8 mouse cellular contexts compared by ENCODE assay signal in the genomic region with DNA sequence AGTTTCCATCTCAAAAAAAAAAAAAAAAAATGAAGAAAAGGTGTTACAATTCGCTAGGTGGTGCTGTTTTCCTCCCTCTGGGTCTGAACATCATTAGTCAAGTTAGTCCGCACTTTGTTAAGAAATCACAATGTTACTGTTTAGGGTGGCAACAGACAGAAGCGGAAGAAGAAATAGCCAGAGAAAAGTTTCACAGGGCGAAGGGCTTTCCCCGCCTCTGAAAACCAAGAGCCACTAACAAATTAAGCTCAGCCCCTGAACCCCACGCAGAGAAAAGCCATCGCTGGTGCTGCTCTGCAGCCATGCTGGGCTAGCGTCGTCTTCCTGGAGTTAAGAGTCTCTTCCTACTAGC. TPM values are rescaled to one million over a fixed set of nuclear protein-coding genes. Genes with fewer than 3 reads are reported as not detected.
DNase-seq lines count a peak whose midpoint lies in the region; ATAC-seq and TF ChIP-seq lines count a peak whose summit lies in the region.

No protein-coding gene starts in this region.

- peak overlapping the region; percentile 73 for H3K4me2 ChIP-seq in neural tube, embryonic 14.5 days (ENCODE audit: low read depth, low read length)

- H3K27me3 ChIP-seq in neural tube, embryonic 14.5 days (ENCODE audit: control insufficient read depth, insufficient read depth, low read length) = peaks cover 2% of the 10 kb centered on the region; the same call in 1 of the 2 replicates

- 0 out of 2 replicates have a peak, but pooled peaks have one; percentile 20 for TF ChIP-seq POLR2A in lung, adult 2 months (IDR thresholded peaks at IDR 0.05; ENCODE audit: borderline replicate concordance, extremely low read depth, low read depth, low read length)

- peaks cover 31% of the 10 kb centered on the region for H3K4me1 ChIP-seq in lung, adult 2 months (ENCODE audit: control insufficient read depth, insufficient read depth, low read length)
- peaks cover 14% of the 10 kb centered on the region; the same call in 1 of the 2 replicates for H3K4me1 ChIP-seq in neural tube, embryonic 14.5 days (ENCODE audit: control insufficient read depth, insufficient read depth, low read length)

- no peak overlapping the region for H3K27ac ChIP-seq in neural tube, embryonic 14.5 days (ENCODE audit: low read depth, low read length)

- ATAC-seq in inflammation-experienced regulatory T-cells, adult 6 months = peak; percentile 59
- ATAC-seq in neural tube, embryonic 14.5 days (ENCODE audit: low read depth) = no peak

- H3K9ac ChIP-seq in neural tube, embryonic 14.5 days (replicated peaks; ENCODE audit: low read depth, low read length) = 0 out of 2 replicates have a peak overlapping the region, but pooled peaks have one; percentile 28

- under 1% methylated on average over 9 of the region's 9 CpGs for WGBS in lung, adult 2 months
- 3% methylated on average over 9 of the region's 9 CpGs for WGBS in neural tube, embryonic 14.5 days

- H3K4me3 ChIP-seq in lung, adult 2 months (replicated peaks; ENCODE audit: extremely low read depth, low read depth, low read length) = peak overlapping the region; percentile 40
- peak overlapping the region; percentile 32 for H3K4me3 ChIP-seq in neural tube, embryonic 14.5 days (ENCODE audit: low read depth, low read length)

- peak; percentile 20 to 36 for DNase-seq in right cerebral cortex, adult 2 months (ENCODE audit: low spot score in 2 of 2)
- DNase-seq in right cerebral cortex, postnatal 4 days = no peak
- peak; percentile 43 to 58 for DNase-seq in cerebellum, postnatal 25 days
- peak; percentile 14 for DNase-seq in gastrocnemius, postnatal 25 days
- peak; percentile 66 for DNase-seq in lung, adult 2 months
- no peak for DNase-seq in urinary bladder, adult 2 months (ENCODE audit: low spot score)

- no peaks in the 10 kb centered on the region for H3K36me3 ChIP-seq in neural tube, embryonic 14.5 days (ENCODE audit: control insufficient read depth, insufficient read depth, low read length)

- peak; percentile 35; the same call in 1 of the 2 replicates for TF ChIP-seq CTCF in lung, adult 2 months (IDR thresholded peaks at IDR 0.05; ENCODE audit: insufficient read depth, low read length)

- H3K9me3 ChIP-seq in neural tube, embryonic 14.5 days (ENCODE audit: control insufficient read depth, low read length) = no peaks in the 10 kb centered on the region

RNA-seq across cellular contexts. Expression of gene Ezr, which starts 4.3 kb away (rescaled TPM):
- 1 to 10 TPM; 2.2 to 2.9 TPM for total RNA-seq in gastrocnemius, postnatal 25 days (2021)
- polyA plus RNA-seq in inflammation-experienced regulatory T-cells, adult 6 months (2017; shearing (Covaris generic)) = 100 to 1,000 TPM; 111 to 138 (median 117) TPM
- 79.3 and 84.0 TPM in 2 replicates for polyA plus RNA-seq in lung, adult 2 months (2012; rRNA removed)
- 50.5 and 62.8 TPM in 2 replicates for polyA plus RNA-seq in neural tube, embryonic 14.5 days (2014; fragmentation: Nextera tagmentation; extraction: Ambion mirVana)
- 104 and 106 TPM in 2 replicates for polyA plus RNA-seq in urinary bladder, adult 2 months (2012; rRNA removed)

Comparison
In these comparisons a context has a peak if more than half of its experiments do, and no peak if none do; other contexts are left out.
1. DNase-seq: peak in right cerebral cortex, adult 2 months (2 of 2), cerebellum, postnatal 25 days (2 of 2), gastrocnemius, postnatal 25 days (single experiment) and lung, adult 2 months (single experiment); none in right cerebral cortex, postnatal 4 days (single experiment) and urinary bladder, adult 2 months (single experiment).